Mouse (Mus musculus) olfactory bulb, adult 2 months (tissue): ENCODE results near the gene Sgca. TPM values are rescaled to one million over a fixed set of nuclear protein-coding genes. Genes with fewer than 3 reads are reported as not detected.
"Not testable (repeated sequence)": the region's sequence is repeated elsewhere in the genome, so short reads cannot be mapped to it uniquely, and the experiment has no call there.

ENCODE experiments used
- H3K27ac ChIP-seq: fragments of 200-500 bp; 2 replicates; pipeline ENCODE4 v1.5.1; 2012; ENCODE audit warnings: low read depth, low read length; ENCODE audit not compliant: insufficient read depth
- H3K4me1 ChIP-seq: fragments of 200-500 bp; 2 replicates; pipeline ENCODE4 v1.6.1; 2012; ENCODE audit warnings: low read length; ENCODE audit not compliant: control insufficient read depth, insufficient read depth
- H3K4me3 ChIP-seq: fragments of 200-500 bp; 2 replicates; pipeline ENCODE4 v1.5.1; 2012; ENCODE audit warnings: mild to moderate bottlenecking, low read depth, low read length, moderate library complexity; ENCODE audit not compliant: insufficient read depth
- CTCF ChIP-seq: fragments of 200-500 bp; IDR thresholded peaks from 2 replicates; pipeline ENCODE4 v1.5.1; 2012; ENCODE audit warnings: low read depth, mild to moderate bottlenecking, low read length, moderate library complexity; ENCODE audit not compliant: insufficient read depth
- POLR2A ChIP-seq: fragments of 200-500 bp; IDR thresholded peaks from 2 replicates; pipeline ENCODE4 v1.6.1; 2012; ENCODE audit warnings: mild to moderate bottlenecking, low read depth, low read length, moderate library complexity; ENCODE audit not compliant: insufficient read depth
- WGBS: fragments of 180-500 bp; shearing (Covaris S2); methylation state at CpG from one replicate; pipeline ENCODE4 v1.1.7; 2018; 5-methylcytosine and 5-hydroxymethylcytosine counted together
- polyA plus RNA-seq: library from polyadenylated mRNA; stranded (reverse); fragments of >200 nt; gene quantifications from 2 replicates; pipeline ENCODE4 v1.2.4, GENCODE M21; 2012; ENCODE audit warnings: low replicate concordance; ENCODE audit not compliant: missing spikeins, insufficient read depth, insufficient read length

The Sgca gene
- polyA plus RNA-seq, 1 experiment: not detected

- peak; percentile 89 for TF ChIP-seq CTCF
- peak; percentile 54; the same call in 1 of the 2 replicates for TF ChIP-seq POLR2A
- Histone ChIP-seq H3K4me1 (peaks cover 4% of the 10 kb centered on the region), H3K27ac (peak overlapping the region; percentile 62), H3K4me3 (peak overlapping the region; percentile 35)
- under 1% methylated on average over 20 of the region's 20 CpGs for WGBS
Measured at GRCm38 (mm10) chr11:94978947-94979346, 2.8 kb upstream of the Sgca start.

- WGBS: 28% methylated on average over 9 of the region's 9 CpGs
- Histone ChIP-seq H3K4me3 (peak overlapping the region; percentile 17; the same call in 1 of the 2 replicates), H3K4me1 (peaks cover 5% of the 10 kb centered on the region), H3K27ac (peak overlapping the region; percentile 55; the same call in 1 of the 2 replicates)
- no peak for TF ChIP-seq CTCF
- no peak for TF ChIP-seq POLR2A
Measured at GRCm38 (mm10) chr11:94978178-94978915, 2.2 kb upstream of the Sgca start.

GRCm38 (mm10) chr11:94974951-94975350 lies 1.2 kb downstream of the Sgca start:
- Histone ChIP-seq H3K27ac (no peak overlapping the region), H3K4me3 (no peak overlapping the region), H3K4me1 (peaks cover 21% of the 10 kb centered on the region)
- 78% methylated on average over 2 of the region's 2 CpGs for WGBS
- no peak for TF ChIP-seq POLR2A
- TF ChIP-seq CTCF: no peak

- WGBS: 68% methylated on average over 4 of the region's 4 CpGs
- H3K27ac ChIP-seq: no peak overlapping the region
- TF ChIP-seq POLR2A (no peak), CTCF (no peak)
- no peak overlapping the region for H3K4me3 ChIP-seq
- H3K4me1 ChIP-seq: peaks cover 17% of the 10 kb centered on the region
Measured at GRCm38 (mm10) chr11:94973313-94973712, 2.8 kb downstream of the Sgca start.

GRCm38 (mm10) chr11:94972887-94973286 lies 3.2 kb downstream of the Sgca start:
- Histone ChIP-seq H3K4me3 (no peak overlapping the region), H3K4me1 (peaks cover 17% of the 10 kb centered on the region), H3K27ac (no peak overlapping the region)
- 23% methylated on average over 5 of the region's 5 CpGs for WGBS
- no peak for TF ChIP-seq POLR2A
- TF ChIP-seq CTCF: no peak

GRCm38 (mm10) chr11:94971895-94972615 lies 4.1 kb downstream of the Sgca start:
- no peak overlapping the region for H3K4me3 ChIP-seq
- peaks cover 17% of the 10 kb centered on the region for H3K4me1 ChIP-seq
- H3K27ac ChIP-seq: no peak overlapping the region
- 64% methylated on average over 16 of the region's 16 CpGs for WGBS
- TF ChIP-seq CTCF (no peak), POLR2A (no peak)

GRCm38 (mm10) chr11:94970210-94970943 lies 5.8 kb downstream of the Sgca start:
- H3K4me1 ChIP-seq: peaks cover 17% of the 10 kb centered on the region
- no peak overlapping the region for H3K27ac ChIP-seq
- no peak overlapping the region for H3K4me3 ChIP-seq
- TF ChIP-seq POLR2A: no peak
- TF ChIP-seq CTCF: no peak
- 61% methylated on average over 15 of the region's 15 CpGs for WGBS

- H3K4me3 ChIP-seq, H3K27ac ChIP-seq: not testable (repeated sequence)
- H3K4me1 ChIP-seq: peaks cover 17% of the 10 kb centered on the region
- WGBS: 79% methylated on average over 4 of the region's 4 CpGs
Measured at GRCm38 (mm10) chr11:94969709-94970108, 6.4 kb downstream of the Sgca start.

GRCm38 (mm10) chr11:94968187-94968586 lies 7.9 kb downstream of the Sgca start:
- H3K27ac ChIP-seq: no peak overlapping the region
- 60% methylated on average over 7 of the region's 7 CpGs for WGBS
- no peak for TF ChIP-seq CTCF
- no peak for TF ChIP-seq POLR2A

More at GRCm38 (mm10) chr11:94968187-94968586, 7.9 kb downstream of the Sgca start:
- no peak overlapping the region for H3K4me3 ChIP-seq
- peaks cover 14% of the 10 kb centered on the region for H3K4me1 ChIP-seq
